Mouse (Mus musculus) ES-Bruce4 (cell line): ENCODE results near the gene Irx2. TPM values are rescaled to one million over a fixed set of nuclear protein-coding genes. Genes with fewer than 3 reads are reported as not detected.

Experiments
- H3K27ac ChIP-seq: 2 replicates; pipeline ENCODE4 v1.5.1; 2012; ENCODE audit warnings: low read length, inconsistent platforms; ENCODE audit not compliant: insufficient read depth
- H3K27me3 ChIP-seq: 2 replicates; pipeline ENCODE4 v1.6.1; 2012; ENCODE audit warnings: mild to moderate bottlenecking, low read length, inconsistent platforms; ENCODE audit not compliant: control insufficient read depth, poor library complexity, insufficient read depth, severe bottlenecking
- H3K36me3 ChIP-seq: 2 replicates; pipeline ENCODE4 v1.6.1; 2012; ENCODE audit warnings: inconsistent platforms, mild to moderate bottlenecking, low read length, moderate library complexity; ENCODE audit not compliant: control insufficient read depth, poor library complexity, insufficient read depth, severe bottlenecking
- H3K4me1 ChIP-seq: one replicate; pipeline ENCODE4 v1.8.1; 2011; ENCODE audit warnings: low read length; ENCODE audit not compliant: control insufficient read depth, insufficient read depth
- H3K4me3 ChIP-seq: 2 replicates; pipeline ENCODE4 v1.5.1; 2011; ENCODE audit warnings: low read depth, mild to moderate bottlenecking, low read length
- H3K9ac ChIP-seq: 2 replicates; pipeline ENCODE4 v1.6.1; 2012; ENCODE audit warnings: low read depth, mild to moderate bottlenecking, inconsistent platforms; ENCODE audit not compliant: poor library complexity, severe bottlenecking
- H3K9me3 ChIP-seq: replicated peaks from 2 replicates; pipeline ENCODE4 v1.6.1; 2012; ENCODE audit warnings: mild to moderate bottlenecking, low read length, inconsistent platforms; ENCODE audit not compliant: control insufficient read depth, poor library complexity, insufficient read depth, severe bottlenecking
- CTCF ChIP-seq: IDR thresholded peaks from one replicate; pipeline ENCODE4 v1.8.1; 2011; ENCODE audit warnings: low read depth, low read length
- EP300 ChIP-seq: IDR thresholded peaks from 2 replicates; pipeline ENCODE4 v1.6.1; 2011; ENCODE audit warnings: low read depth, low read length; ENCODE audit not compliant: insufficient read depth
- POLR2A ChIP-seq: IDR thresholded peaks from one replicate; pipeline ENCODE4 v1.8.1; 2011; ENCODE audit warnings: low read length; ENCODE audit not compliant: insufficient read depth
- polyA plus RNA-seq: library from polyadenylated mRNA; stranded (reverse); fragments of >200 nt; gene quantifications from 2 replicates; pipeline ENCODE4 v1.2.4, GENCODE M21; 2011; ENCODE audit warnings: low read depth; ENCODE audit not compliant: missing spikeins, insufficient read depth, insufficient read length

Gene Irx2
- polyA plus RNA-seq, 1 experiment, result 7.4 TPM

DNA sequence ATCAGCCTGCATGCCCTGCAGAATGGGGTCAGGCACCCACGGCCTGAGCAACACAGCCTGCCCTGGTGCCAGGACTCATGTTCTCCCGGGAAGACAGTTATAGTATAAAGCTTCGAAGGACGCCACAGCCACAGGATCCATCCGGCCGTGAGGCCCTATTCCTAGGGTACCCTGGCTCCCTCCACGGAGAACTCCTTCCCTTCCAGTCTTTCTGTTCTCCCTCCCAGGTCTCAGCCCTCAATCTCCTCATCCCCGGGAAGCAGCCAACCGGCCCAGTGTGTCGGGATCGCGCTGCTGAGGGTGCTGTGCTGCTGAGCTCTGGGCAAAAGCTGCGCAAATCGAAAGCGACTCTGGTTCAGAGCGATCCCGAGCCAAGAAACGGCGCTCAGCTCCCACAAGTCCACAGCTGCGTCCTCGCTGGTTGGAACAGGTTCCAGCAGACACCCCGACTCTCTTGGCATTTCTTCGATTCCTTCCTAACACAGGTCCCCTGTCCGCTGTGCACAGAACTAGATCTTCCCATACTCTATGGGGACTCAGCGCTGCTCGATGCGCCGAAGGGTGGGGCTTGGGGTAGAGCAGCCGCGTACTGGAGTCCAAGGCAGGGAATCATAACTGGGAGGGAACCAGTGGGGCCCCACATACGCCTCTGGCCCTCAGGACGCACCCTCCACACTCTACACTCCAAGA is 11.0 kb downstream of the Irx2 start:
- Histone ChIP-seq H3K27me3 (peaks cover 4% of the 10 kb centered on the region; the same call in 1 of the 2 replicates), H3K4me3 (peak overlapping the region; percentile 41), H3K4me1 (no peaks in the 10 kb centered on the region), H3K9ac (no peak overlapping the region; the same call in 1 of the 2 replicates), H3K36me3 (no peaks in the 10 kb centered on the region), H3K9me3 (no peaks in the 10 kb centered on the region), H3K27ac (no peak overlapping the region)
- no peak for TF ChIP-seq CTCF
- no peak for TF ChIP-seq POLR2A
- no peak for TF ChIP-seq EP300

DNA sequence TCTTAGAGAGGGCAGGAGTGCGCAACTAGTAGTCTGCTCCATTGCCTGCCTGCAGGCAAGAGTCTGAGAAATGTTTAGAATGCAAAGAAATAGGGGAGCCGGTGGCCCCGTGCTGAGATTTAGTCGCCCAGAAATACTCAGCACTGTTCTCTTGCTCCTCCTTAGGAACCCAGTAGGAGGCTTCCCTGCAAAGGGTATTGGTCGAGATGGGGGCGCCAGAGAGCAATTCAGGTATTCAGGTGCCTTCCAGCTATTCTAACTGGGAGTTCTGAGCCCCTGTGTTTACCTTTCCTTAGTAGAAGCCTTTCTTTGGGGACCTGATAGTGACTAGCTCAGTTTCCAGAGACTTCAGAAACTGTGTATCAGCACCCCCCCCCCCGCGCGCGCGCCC is 11.5 kb downstream of the Irx2 start:
- H3K36me3 ChIP-seq, result no peaks in the 10 kb centered on the region
- H3K9me3 ChIP-seq, result no peaks in the 10 kb centered on the region
- no peak overlapping the region for H3K9ac ChIP-seq
- H3K27ac ChIP-seq, result no peak overlapping the region
- H3K27me3 ChIP-seq, result peaks cover 4% of the 10 kb centered on the region; the same call in 1 of the 2 replicates
- TF ChIP-seq CTCF, result peak; percentile 44
- no peak for TF ChIP-seq EP300
- H3K4me1 ChIP-seq, result no peaks in the 10 kb centered on the region
- H3K4me3 ChIP-seq, result peak overlapping the region; percentile 41

DNA sequence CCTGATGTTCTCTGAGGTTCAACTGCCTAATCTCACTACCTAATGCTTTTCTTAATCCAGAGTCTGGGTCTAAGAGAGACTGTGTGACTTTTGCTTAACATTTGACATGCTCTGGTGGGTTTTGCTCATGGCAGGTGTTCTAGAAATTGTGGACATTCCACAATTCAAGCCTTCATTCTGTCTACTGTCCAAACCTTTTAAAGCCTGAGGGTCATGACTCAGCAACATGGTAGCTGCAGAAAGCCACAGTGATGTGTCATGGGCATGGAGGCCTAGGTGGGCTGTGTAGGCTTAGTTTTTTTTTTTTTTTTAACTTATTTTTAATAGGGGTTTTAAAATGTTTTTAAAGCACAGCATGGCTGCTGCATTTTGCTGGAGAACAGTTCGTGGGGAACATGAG is 27.8 kb downstream of the Irx2 start:
- TF ChIP-seq POLR2A (no peak), EP300 (no peak), CTCF (no peak)
- no peak overlapping the region for H3K9ac ChIP-seq
- H3K27ac ChIP-seq, result no peak overlapping the region
- H3K4me1 ChIP-seq, result no peaks in the 10 kb centered on the region
- H3K4me3 ChIP-seq, result no peak overlapping the region
- H3K9me3 ChIP-seq, result no peaks in the 10 kb centered on the region
- H3K27me3 ChIP-seq, result no peaks in the 10 kb centered on the region
- no peaks in the 10 kb centered on the region for H3K36me3 ChIP-seq

- H3K9me3 ChIP-seq, result no peaks in the 10 kb centered on the region; the same call in 1 of the 2 replicates
- no peak overlapping the region for H3K27ac ChIP-seq
- H3K9ac ChIP-seq, result no peak overlapping the region
- no peaks in the 10 kb centered on the region for H3K4me1 ChIP-seq
- H3K36me3 ChIP-seq, result no peaks in the 10 kb centered on the region
- no peaks in the 10 kb centered on the region for H3K27me3 ChIP-seq
- TF ChIP-seq POLR2A, result no peak
- no peak for TF ChIP-seq EP300
- no peak for TF ChIP-seq CTCF
- no peak overlapping the region for H3K4me3 ChIP-seq
Measured at GRCm38 (mm10) chr13:72675826-72676225, 47.2 kb downstream of the Irx2 start.
